Mouse (Mus musculus) embryonic facial prominence, embryonic 11.5 days (tissue): Measurements from ENCODE around the gene Asb8. TPM values are rescaled to one million over a fixed set of nuclear protein-coding genes. Genes with fewer than 3 reads are reported as not detected.

ENCODE experiments used
- ATAC-seq: fragments of 200-750 bp; cut with Nextera tagmentation; replicated peaks from 2 replicates; pipeline ENCODE4 v1.8.0; 2017; ENCODE audit warnings: low read depth; ENCODE audit not compliant: insufficient number of reproducible peaks, low FRiP score, low TSS enrichment
- DNase-seq: peaks from one replicate; pipeline ENCODE4 v3.0.0-alpha.2; 2015; ENCODE audit warnings: low spot score
- H3K27ac ChIP-seq: fragments of 300-500 bp; sonication (generic); replicated peaks from 2 replicates; pipeline ENCODE4 v1.5.1; 2014; ENCODE audit warnings: mild to moderate bottlenecking, low read depth, low read length, control low read depth
- H3K27me3 ChIP-seq: fragments of 300-500 bp; sonication (generic); 2 replicates; pipeline ENCODE4 v1.6.1; 2014; ENCODE audit warnings: mild to moderate bottlenecking, low read length, moderate library complexity, mixed read lengths; ENCODE audit not compliant: control insufficient read depth, insufficient read depth
- H3K36me3 ChIP-seq: fragments of 300-500 bp; sonication (generic); replicated peaks from 2 replicates; pipeline ENCODE4 v1.6.1; 2014; ENCODE audit warnings: low read depth, mild to moderate bottlenecking, low read length, moderate library complexity, mixed read lengths; ENCODE audit not compliant: control insufficient read depth, insufficient read depth
- H3K4me1 ChIP-seq: fragments of 300-500 bp; sonication (generic); 2 replicates; pipeline ENCODE4 v1.6.1; 2014; ENCODE audit warnings: low read length, mixed read lengths; ENCODE audit not compliant: control insufficient read depth, insufficient read depth
- H3K4me2 ChIP-seq: fragments of 300-500 bp; sonication (generic); 2 replicates; pipeline ENCODE4 v1.6.1; 2014; ENCODE audit warnings: low read depth, mild to moderate bottlenecking, control low read depth, low read length, moderate library complexity
- H3K4me3 ChIP-seq: fragments of 300-500 bp; sonication (generic); 2 replicates; pipeline ENCODE4 v1.5.1; 2014; ENCODE audit warnings: low read depth, low read length, control low read depth
- H3K9ac ChIP-seq: fragments of 300-500 bp; sonication (generic); replicated peaks from 2 replicates; pipeline ENCODE4 v1.6.1; 2014; ENCODE audit warnings: mild to moderate bottlenecking, control low read depth, low read length
- H3K9me3 ChIP-seq: fragments of 300-500 bp; sonication (generic); replicated peaks from 2 replicates; pipeline ENCODE4 v1.6.1; 2016; ENCODE audit warnings: mild to moderate bottlenecking, low read length, inconsistent platforms, mixed read lengths; ENCODE audit not compliant: control insufficient read depth
- WGBS: fragments of 180-500 bp; shearing (Covaris S2); extraction: QIAGEN DNeasy Blood & Tissue Kit; methylation state at CpG from one replicate; pipeline ENCODE4 v1.1.7; 2014; 5-methylcytosine and 5-hydroxymethylcytosine counted together
- polyA plus RNA-seq: library from polyadenylated mRNA; unstranded; fragments of >200 nt; fragmentation: Nextera tagmentation; extraction: Ambion mirVana; gene quantifications from 2 replicates; pipeline ENCODE4 v1.2.1, GENCODE M21; 2014

Asb8 gene
- polyA plus RNA-seq, 1 experiment from 2014 or later = 47.8 TPM

- H3K4me2 ChIP-seq = peak overlapping the region; percentile 79
- H3K36me3 ChIP-seq = no peaks in the 10 kb centered on the region
- H3K9me3 ChIP-seq = no peaks in the 10 kb centered on the region
- peak overlapping the region; percentile 86 for H3K9ac ChIP-seq
- peak overlapping the region; percentile 57; the same call in 1 of the 2 replicates for H3K27ac ChIP-seq
- peak; percentile 91 for DNase-seq
- 4% methylated on average over 37 of the region's 37 CpGs for WGBS
- H3K27me3 ChIP-seq = no peaks in the 10 kb centered on the region
- H3K4me3 ChIP-seq = peak overlapping the region; percentile 54
- H3K4me1 ChIP-seq = no peaks in the 10 kb centered on the region; the same call in 1 of the 2 replicates
- ATAC-seq = peak; percentile 94
These were observed 56.9 kb downstream of the Asb8 start for GRCm38 (mm10) chr15:98108297-98109152.

- 38% methylated on average over 11 of the region's 11 CpGs for WGBS
- Histone ChIP-seq H3K4me2 (peak overlapping the region; percentile 79), H3K27ac (0 out of 2 replicates have a peak overlapping the region, but pooled peaks have one; percentile 16), H3K36me3 (no peaks in the 10 kb centered on the region), H3K4me1 (no peaks in the 10 kb centered on the region; the same call in 1 of the 2 replicates), H3K27me3 (no peaks in the 10 kb centered on the region), H3K9ac (peak overlapping the region; percentile 86), H3K9me3 (no peaks in the 10 kb centered on the region), H3K4me3 (peak overlapping the region; percentile 54)
- ATAC-seq (no peak), DNase-seq (no peak)
These were observed 57.6 kb downstream of the Asb8 start for GRCm38 (mm10) chr15:98107703-98108296.

- Histone ChIP-seq H3K4me1 (no peaks in the 10 kb centered on the region; the same call in 1 of the 2 replicates), H3K36me3 (no peaks in the 10 kb centered on the region), H3K4me3 (no peak overlapping the region), H3K9me3 (no peaks in the 10 kb centered on the region), H3K9ac (no peak overlapping the region), H3K27me3 (no peaks in the 10 kb centered on the region), H3K4me2 (no peak overlapping the region), H3K27ac (no peak overlapping the region)
- no peak for ATAC-seq
- 87% methylated on average over 6 of the region's 6 CpGs for whole genome bisulfite sequencing
- DNase-seq = no peak
These were observed 58.2 kb downstream of the Asb8 start for GRCm38 (mm10) chr15:98107230-98107629.

GRCm38 (mm10) chr15:98106506-98106905 lies 58.9 kb downstream of the Asb8 start:
- WGBS = 84% methylated on average over 6 of the region's 6 CpGs
- no peak overlapping the region for H3K9ac ChIP-seq
- no peaks in the 10 kb centered on the region for H3K36me3 ChIP-seq
- no peaks in the 10 kb centered on the region for H3K9me3 ChIP-seq
- ATAC-seq (no peak), DNase-seq (no peak)
- H3K4me2 ChIP-seq = no peak overlapping the region
- H3K4me3 ChIP-seq = no peak overlapping the region
- no peak overlapping the region for H3K27ac ChIP-seq
- H3K27me3 ChIP-seq = no peaks in the 10 kb centered on the region
- no peaks in the 10 kb centered on the region; the same call in 1 of the 2 replicates for H3K4me1 ChIP-seq

- Histone ChIP-seq H3K27me3 (no peaks in the 10 kb centered on the region), H3K4me3 (no peak overlapping the region), H3K36me3 (no peaks in the 10 kb centered on the region), H3K4me1 (no peaks in the 10 kb centered on the region), H3K9me3 (no peaks in the 10 kb centered on the region), H3K27ac (no peak overlapping the region), H3K9ac (no peak overlapping the region), H3K4me2 (no peak overlapping the region)
- ATAC-seq = no peak
- 94% methylated on average over 6 of the region's 6 CpGs for WGBS
- DNase-seq = no peak
These were observed 63.0 kb downstream of the Asb8 start for GRCm38 (mm10) chr15:98102401-98102800.

GRCm38 (mm10) chr15:98098519-98098918 lies 66.9 kb downstream of the Asb8 start:
- DNase-seq = no peak
- Histone ChIP-seq H3K4me1 (no peaks in the 10 kb centered on the region), H3K9me3 (no peaks in the 10 kb centered on the region), H3K27ac (no peak overlapping the region), H3K36me3 (no peaks in the 10 kb centered on the region), H3K9ac (no peak overlapping the region), H3K4me3 (no peak overlapping the region), H3K4me2 (no peak overlapping the region), H3K27me3 (no peaks in the 10 kb centered on the region)
- 91% methylated on average over 9 of the region's 9 CpGs for WGBS
- ATAC-seq = no peak

DNA sequence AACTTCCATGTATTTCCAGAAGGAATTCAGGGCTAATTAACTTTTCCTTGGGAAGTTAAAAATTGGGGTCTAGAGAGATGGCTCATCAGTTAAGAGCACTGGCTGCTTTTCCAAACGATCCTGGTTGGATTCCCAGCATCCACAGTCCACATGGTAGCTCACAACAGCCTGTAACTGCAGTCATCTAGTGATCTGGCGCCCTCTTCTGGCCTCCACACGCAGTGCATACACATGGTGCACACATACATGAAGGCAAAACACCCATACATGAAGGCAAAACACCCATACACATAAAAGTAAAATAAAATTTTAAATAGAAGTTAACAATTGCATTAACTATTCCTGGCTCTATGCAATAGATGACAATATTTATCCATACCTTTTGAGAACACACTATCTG lies 68.5 kb downstream of the Asb8 start:
- Histone ChIP-seq H3K9me3 (no peaks in the 10 kb centered on the region), H3K4me1 (no peaks in the 10 kb centered on the region), H3K4me3 (no peak overlapping the region), H3K9ac (no peak overlapping the region), H3K4me2 (no peak overlapping the region), H3K36me3 (no peaks in the 10 kb centered on the region), H3K27ac (no peak overlapping the region), H3K27me3 (no peaks in the 10 kb centered on the region)
- DNase-seq = no peak
- 58% methylated on average over 3 of the region's 3 CpGs for WGBS
- no peak for ATAC-seq

GRCm38 (mm10) chr15:98094905-98095304 lies 70.5 kb downstream of the Asb8 start:
- no peaks in the 10 kb centered on the region for H3K9me3 ChIP-seq
- H3K27me3 ChIP-seq = no peaks in the 10 kb centered on the region
- H3K4me2 ChIP-seq = no peak overlapping the region
- WGBS = 92% methylated on average over 12 of the region's 12 CpGs
- DNase-seq (no peak), ATAC-seq (no peak)
- no peaks in the 10 kb centered on the region for H3K4me1 ChIP-seq
- H3K36me3 ChIP-seq = no peaks in the 10 kb centered on the region
- no peak overlapping the region for H3K9ac ChIP-seq
- no peak overlapping the region for H3K27ac ChIP-seq
- no peak overlapping the region for H3K4me3 ChIP-seq
